Mouse (Mus musculus): ENCODE measurements around the gene Opn3. TPM values are rescaled to one million over a fixed set of nuclear protein-coding genes. Genes with fewer than 3 reads are reported as not detected.

Gene Opn3
- total and polyA plus RNA-seq, 3 experiments: 0.89 to 2.9 (median 1.6) TPM

- Histone ChIP-seq H3K4me1 (ENCODE audit: control insufficient read depth in 1 of 2, insufficient read depth in 2 of 2) (peaks cover 14 to 66% of the 10 kb centered on the region in 2 experiments), H3K36me3 (replicated peaks in 1 of 2; ENCODE audit: control insufficient read depth in 1 of 2, insufficient read depth in 1 of 2, low read length in 1 of 2) (peaks cover 0 to 25% of the 10 kb centered on the region in 2 experiments), H3K27me3 (replicated peaks) (no peaks in the 10 kb centered on the region), H3K4me3 (replicated peaks in 1 of 3; ENCODE audit: low read depth in 2 of 3, low read length in 2 of 3, poor library complexity in 1 of 3) (no peak overlapping the region), H3K9ac (ENCODE audit: insufficient read depth, low read depth) (no peak overlapping the region), H3K79me2 (replicated peaks; ENCODE audit: control insufficient read depth, extremely low read depth, insufficient read depth, poor library complexity, severe bottlenecking) (no peaks in the 10 kb centered on the region), H3K4me2 (ENCODE audit: insufficient read depth, low read depth, poor library complexity, severe bottlenecking) (0 out of 2 replicates have a peak overlapping the region, but pooled peaks have one; percentile 12), H3K9me3 (replicated peaks; ENCODE audit: low read length) (no peaks in the 10 kb centered on the region), H3K27ac (ENCODE audit: insufficient read depth, low read depth) (no peak overlapping the region)
- no peak for DNase-seq (ENCODE audit: extremely low read depth)
- in situ Hi-C loops (cut with MboI; ENCODE audit: low pct_ligation_motif_present, low pct_unique_long_range_greater_than_20kb, low sequenced_read_pairs): no loop called here
- TF ChIP-seq EP300 (IDR thresholded peaks at IDR 0.05; ENCODE audit: low read length): no peak
- no peak for TF ChIP-seq JUND (conservative IDR thresholded peaks at IDR 0.05; ENCODE audit: low read depth, low read length)
- no peak for TF ChIP-seq USF2 (conservative IDR thresholded peaks at IDR 0.05; ENCODE audit: low read depth, low read length)
- TF ChIP-seq HCFC1 (IDR thresholded peaks at IDR 0.05; ENCODE audit: low read depth, low read length): no peak
- no peak for TF ChIP-seq POLR2A (IDR thresholded peaks at IDR 0.05; ENCODE audit: low read depth, low read length)
- no peak for TF ChIP-seq NRF1 (IDR thresholded peaks at IDR 0.05; ENCODE audit: low read depth, low read length)
- TF ChIP-seq CHD1 (IDR thresholded peaks at IDR 0.05; ENCODE audit: low read depth, low read length): no peak
- no peak for TF ChIP-seq ETS1 (conservative IDR thresholded peaks at IDR 0.05; ENCODE audit: low read depth, low read length)
- no peak for TF ChIP-seq UBTF (IDR thresholded peaks at IDR 0.05; ENCODE audit: low read depth, low read length)
- TF ChIP-seq PAX5 (IDR thresholded peaks at IDR 0.05; ENCODE audit: low read length): no peak
- TF ChIP-seq MYC (IDR thresholded peaks at IDR 0.05; ENCODE audit: low read depth, low read length): no peak
- dilution Hi-C loops (cut with MboI; ENCODE audit: extremely low pct_ligation_motif_present, extremely low pct_unique_long_range_greater_than_20kb, low sequenced_read_pairs): no loop called here
These were observed 45.6 kb downstream of the Opn3 start for GRCm38 (mm10) chr1:175646952-175647351.

GRCm38 (mm10) chr1:175643496-175644265 is 48.9 kb downstream of the Opn3 start:
- Histone ChIP-seq H3K36me3 (replicated peaks in 1 of 2; ENCODE audit: control insufficient read depth in 1 of 2, insufficient read depth in 1 of 2, low read length in 1 of 2) (peaks cover 0 to 18% of the 10 kb centered on the region in 2 experiments), H3K4me1 (ENCODE audit: control insufficient read depth in 1 of 2, insufficient read depth in 2 of 2) (peaks cover 33 to 89% of the 10 kb centered on the region in 2 experiments), H3K4me3 (replicated peaks in 1 of 3; ENCODE audit: low read depth in 2 of 3, low read length in 2 of 3, poor library complexity in 1 of 3) (no peak overlapping the region), H3K27me3 (replicated peaks) (no peaks in the 10 kb centered on the region), H3K79me2 (replicated peaks; ENCODE audit: control insufficient read depth, extremely low read depth, insufficient read depth, poor library complexity, severe bottlenecking) (no peaks in the 10 kb centered on the region), H3K4me2 (ENCODE audit: insufficient read depth, low read depth, poor library complexity, severe bottlenecking) (0 out of 2 replicates have a peak overlapping the region, but pooled peaks have one; percentile 21), H3K27ac (ENCODE audit: insufficient read depth, low read depth) (peak overlapping the region; percentile 18; the same call in 1 of the 2 replicates), H3K9me3 (replicated peaks; ENCODE audit: low read length) (no peaks in the 10 kb centered on the region), H3K9ac (ENCODE audit: insufficient read depth, low read depth) (no peak overlapping the region)
- TF ChIP-seq POLR2A (IDR thresholded peaks at IDR 0.05; ENCODE audit: low read depth, low read length): no peak
- TF ChIP-seq CHD1 (IDR thresholded peaks at IDR 0.05; ENCODE audit: low read depth, low read length): no peak
- no peak for TF ChIP-seq SMC3 (IDR thresholded peaks at IDR 0.05; ENCODE audit: low read depth, low read length)
- TF ChIP-seq USF1 (IDR thresholded peaks at IDR 0.05; ENCODE audit: low read depth, low read length): peak; percentile 16; the same call in 1 of the 2 replicates
- TF ChIP-seq NELFE (IDR thresholded peaks at IDR 0.05; ENCODE audit: low read depth, low read length): no peak
- TF ChIP-seq BHLHE40 (IDR thresholded peaks at IDR 0.05; ENCODE audit: low read depth, low read length): 0 out of 2 replicates have a peak, but pooled peaks have one; percentile 27
- no peak for TF ChIP-seq JUN (IDR thresholded peaks at IDR 0.05; ENCODE audit: insufficient read depth, low read depth, low read length)
- no peak for DNase-seq (ENCODE audit: extremely low read depth)
- dilution Hi-C loops (cut with MboI; ENCODE audit: extremely low pct_ligation_motif_present, extremely low pct_unique_long_range_greater_than_20kb, low sequenced_read_pairs): no loop called here
- in situ Hi-C loops (cut with MboI; ENCODE audit: low pct_ligation_motif_present, low pct_unique_long_range_greater_than_20kb, low sequenced_read_pairs): no loop called here

Measured in CH12.LX (cell line).